Mouse (Mus musculus) spleen, embryonic (tissue): Measurements from ENCODE around the gene Olfr523.
"Not testable (repeated sequence)": the region's sequence is repeated elsewhere in the genome, so short reads cannot be mapped to it uniquely, and the experiment has no call there.

Source experiments
- CTCF ChIA-PET: fragments of 350-600 bp; sonication (Branson Sonifier 250); formaldehyde crosslinking; loops from one replicate; lab custom pipeline; 2022; lab: Charles Lee

The Olfr523 gene

GRCm38 (mm10) chr7:140172936-140173335, at the start of gene Olfr523:
Olfr523 (plus strand) TSS chr7:140173217.
- CTCF ChIA-PET, result no interaction called here

GRCm38 (mm10) chr7:140124382-140124781, 48.6 kb upstream of the Olfr523 start:
- CTCF ChIA-PET, result no interaction called here

- CTCF ChIA-PET, result no interaction called here
Observed at GRCm38 (mm10) chr7:140125278-140126021, 47.6 kb upstream of the Olfr523 start.

- CTCF ChIA-PET, result no interaction called here
Observed at GRCm38 (mm10) chr7:140126022-140126350, 47.0 kb upstream of the Olfr523 start.

- CTCF ChIA-PET, result no interaction called here
Observed at GRCm38 (mm10) chr7:140126934-140127333, 46.1 kb upstream of the Olfr523 start.

GRCm38 (mm10) chr7:140127911-140128310, 45.1 kb upstream of the Olfr523 start:
- CTCF ChIA-PET, result no interaction called here

- CTCF ChIA-PET, result not testable (repeated sequence)
Observed at GRCm38 (mm10) chr7:140132184-140132583, 40.8 kb upstream of the Olfr523 start.

- CTCF ChIA-PET, result interaction anchor here (0.6 kb wide), 1 partner anchor 1029 kb away, joined by 3 read pairs; no protein-coding TSS in a partner anchor
Observed at GRCm38 (mm10) chr7:140134033-140134432, 39.0 kb upstream of the Olfr523 start.

- CTCF ChIA-PET, result no interaction called here
Observed at GRCm38 (mm10) chr7:140135106-140135770, 37.8 kb upstream of the Olfr523 start.

- CTCF ChIA-PET, result no interaction called here
Observed at GRCm38 (mm10) chr7:140137135-140138020, 35.6 kb upstream of the Olfr523 start, which contains the start of gene Mtg1. Mtg1 (plus strand) TSS chr7:140137564.

- CTCF ChIA-PET, result no interaction called here
Observed at GRCm38 (mm10) chr7:140138021-140138310, 35.1 kb upstream of the Olfr523 start.

- CTCF ChIA-PET, result interaction anchor here (0.6 to 1.2 kb wide), 2 partner anchors 25 to 146 kb away, joined by 3 to 4 read pairs; no protein-coding TSS in a partner anchor
Observed at GRCm38 (mm10) chr7:140141350-140141749, 31.7 kb upstream of the Olfr523 start.

- CTCF ChIA-PET, result no interaction called here
Observed at GRCm38 (mm10) chr7:140144550-140144949, 28.5 kb upstream of the Olfr523 start.

- CTCF ChIA-PET, result no interaction called here
Observed at GRCm38 (mm10) chr7:140153383-140153782, 19.6 kb upstream of the Olfr523 start.

GRCm38 (mm10) chr7:140153829-140154217, 19.2 kb upstream of the Olfr523 start:
- CTCF ChIA-PET, result no interaction called here

GRCm38 (mm10) chr7:140154218-140154927, 18.6 kb upstream of the Olfr523 start, which contains the start of gene Sprn:
Sprn (minus strand) TSS chr7:140154877.
- CTCF ChIA-PET, result no interaction called here

GRCm38 (mm10) chr7:140160363-140160762, 12.7 kb upstream of the Olfr523 start:
- CTCF ChIA-PET, result no interaction called here

- CTCF ChIA-PET, result no interaction called here
Observed at GRCm38 (mm10) chr7:140164664-140165063, 8.4 kb upstream of the Olfr523 start, which contains the start of gene Olfr522. Olfr522 (minus strand) TSS chr7:140164764.

- CTCF ChIA-PET, result no interaction called here
Observed at GRCm38 (mm10) chr7:140167950-140168349, 5.1 kb upstream of the Olfr523 start.

GRCm38 (mm10) chr7:140169386-140169785, 3.6 kb upstream of the Olfr523 start:
- CTCF ChIA-PET, result no interaction called here

- CTCF ChIA-PET, result no interaction called here
Observed at GRCm38 (mm10) chr7:140170863-140171262, 2.2 kb upstream of the Olfr523 start.
